Comparison of ENCODE assay signal across 8 mouse cellular contexts in the genomic region with DNA sequence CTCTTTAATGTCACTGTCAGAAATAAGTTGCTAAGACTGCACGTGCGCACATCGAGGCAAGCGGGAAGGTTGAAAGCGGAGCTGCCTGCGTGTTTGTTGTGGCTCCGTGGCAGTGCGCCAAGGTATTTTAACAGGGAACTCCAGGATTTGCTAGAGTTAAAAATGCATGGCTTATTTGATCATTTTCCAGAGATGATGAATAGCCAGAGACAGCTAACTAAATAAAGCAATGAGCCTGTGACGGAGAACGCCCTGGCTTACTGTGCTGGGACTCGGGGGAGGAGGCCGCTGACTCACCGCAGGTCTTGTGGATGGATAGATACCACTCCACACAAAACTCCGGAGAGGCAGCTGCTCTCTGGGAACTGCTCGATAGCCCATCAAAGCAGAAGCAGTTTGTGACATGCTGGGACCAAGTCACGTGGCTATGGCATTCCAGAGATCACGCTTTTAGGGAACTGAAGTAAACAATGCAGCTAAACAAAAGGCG. TPM values are rescaled to one million over a fixed set of nuclear protein-coding genes. Genes with fewer than 3 reads are reported as not detected.
DNase-seq lines count a peak whose midpoint lies in the region; ATAC-seq lines count a peak whose summit lies in the region.

No protein-coding gene starts in this region.

- H3K27me3 ChIP-seq in kidney, embryonic 14.5 days (ENCODE audit: control insufficient read depth, insufficient read depth, low read length) = no peaks in the 10 kb centered on the region
- H3K27me3 ChIP-seq in midbrain, embryonic 16.5 days (ENCODE audit: control insufficient read depth, insufficient read depth, low read depth, low read length) = no peaks in the 10 kb centered on the region

- H3K4me1 ChIP-seq in kidney, embryonic 14.5 days (ENCODE audit: control insufficient read depth, insufficient read depth, low read length) = peaks cover 5% of the 10 kb centered on the region; the same call in 1 of the 2 replicates
- H3K4me1 ChIP-seq in brown adipose tissue, adult 24 weeks (ENCODE audit: control insufficient read depth, insufficient read depth, insufficient read length, low read length) = peaks cover 3% of the 10 kb centered on the region; the same call in 1 of the 2 replicates
- peaks cover 7% of the 10 kb centered on the region; the same call in 1 of the 2 replicates for H3K4me1 ChIP-seq in midbrain, embryonic 16.5 days (ENCODE audit: control insufficient read depth, insufficient read depth, low read length)

- H3K9ac ChIP-seq in kidney, embryonic 14.5 days (ENCODE audit: low read depth, low read length) = no peak overlapping the region
- 0 out of 2 replicates have a peak overlapping the region, but pooled peaks have one; percentile 20 for H3K9ac ChIP-seq in midbrain, embryonic 16.5 days (ENCODE audit: low read depth, low read length)

- no peak overlapping the region for H3K4me3 ChIP-seq in kidney, embryonic 14.5 days (ENCODE audit: low read length)
- 0 out of 2 replicates have a peak overlapping the region, but pooled peaks have one; percentile 6 for H3K4me3 ChIP-seq in brown adipose tissue, adult 24 weeks (ENCODE audit: insufficient read depth, low read depth, low read length)
- 0 out of 2 replicates have a peak overlapping the region, but pooled peaks have one; percentile 6 for H3K4me3 ChIP-seq in midbrain, embryonic 16.5 days (ENCODE audit: low read depth, low read length)

- H3K27ac ChIP-seq in kidney, embryonic 14.5 days (ENCODE audit: low read depth, low read length) = no peak overlapping the region
- no peak overlapping the region for H3K27ac ChIP-seq in brown adipose tissue, adult 24 weeks (replicated peaks; ENCODE audit: low read depth, low read length)
- no peak overlapping the region for H3K27ac ChIP-seq in midbrain, embryonic 16.5 days (ENCODE audit: low read length)

- peak; percentile 45; the same call in 1 of the 2 replicates for ATAC-seq in kidney, embryonic 14.5 days (ENCODE audit: low FRiP score, low TSS enrichment)
- ATAC-seq in midbrain, embryonic 16.5 days = 0 out of 2 replicates have a peak, but pooled peaks have one; percentile 49

- H3K4me2 ChIP-seq in kidney, embryonic 14.5 days (replicated peaks; ENCODE audit: low read depth, low read length) = peak overlapping the region; percentile 18
- peak overlapping the region; percentile 45 for H3K4me2 ChIP-seq in midbrain, embryonic 16.5 days (ENCODE audit: low read length)

- no peaks in the 10 kb centered on the region for H3K9me3 ChIP-seq in kidney, embryonic 14.5 days (ENCODE audit: control insufficient read depth, low read length)
- no peaks in the 10 kb centered on the region for H3K9me3 ChIP-seq in midbrain, embryonic 16.5 days (replicated peaks; ENCODE audit: control insufficient read depth, low read length, poor library complexity, severe bottlenecking)

- WGBS in kidney, embryonic 14.5 days = 37% methylated on average over 18 of the region's 18 CpGs
- 26% methylated on average over 18 of the region's 18 CpGs for WGBS in midbrain, embryonic 16.5 days

- DNase-seq in kidney, adult 9 months = no peak
- peak; percentile 65 for DNase-seq in MN1 (ENCODE audit: low spot score)
- peak; percentile 26 to 62 for DNase-seq in layer of hippocampus, adult 18-20 months (ENCODE audit: low spot score in 2 of 2)
- no peak for DNase-seq in adipocyte (ENCODE audit: low spot score)
- DNase-seq in B cell, adult 2 months = no peak

- no peaks in the 10 kb centered on the region for H3K36me3 ChIP-seq in kidney, embryonic 14.5 days (ENCODE audit: control insufficient read depth, insufficient read depth, low read length)
- H3K36me3 ChIP-seq in midbrain, embryonic 16.5 days (ENCODE audit: control insufficient read depth, insufficient read depth, low read length) = no peaks in the 10 kb centered on the region

RNA-seq across cellular contexts. Expression of a gene that starts 30.5 kb away (rescaled TPM):
- 0.38 and 0.60 TPM in 2 replicates for polyA plus RNA-seq in kidney, embryonic 14.5 days (2014; fragmentation: Nextera tagmentation; extraction: Ambion mirVana)
- polyA plus RNA-seq in brown adipose tissue, adult 24 weeks (2012; ENCODE audit: insufficient read depth, insufficient read length, missing spikeins) = 0.91 TPM in 1 of 2 replicates, not detected in the other
- total RNA-seq in layer of hippocampus, adult 18-20 months (2021) = under 1 TPM; 0.32 to 0.36 TPM
- polyA plus RNA-seq in midbrain, embryonic 16.5 days (2015; fragmentation: Nextera tagmentation; extraction: Ambion mirVana) = 0.87 and 1.3 TPM in 2 replicates

Comparison
In these comparisons a context has a peak if more than half of its experiments do, and no peak if none do; other contexts are left out.
1. DNase-seq: peak in MN1 (single experiment) and layer of hippocampus, adult 18-20 months (2 of 2); none in kidney, adult 9 months (single experiment), adipocyte (single experiment) and B cell, adult 2 months (0 of 2).